Mouse (Mus musculus) embryonic facial prominence, embryonic 11.5 days (tissue): Measurements from ENCODE around the gene Scube3. TPM values are rescaled to one million over a fixed set of nuclear protein-coding genes. Genes with fewer than 3 reads are reported as not detected.

Experiments used
- ATAC-seq: fragments of 200-750 bp; cut with Nextera tagmentation; replicated peaks from 2 replicates; pipeline ENCODE4 v1.8.0; 2017; ENCODE audit warnings: low read depth; ENCODE audit not compliant: insufficient number of reproducible peaks, low FRiP score, low TSS enrichment
- DNase-seq: peaks from one replicate; pipeline ENCODE4 v3.0.0-alpha.2; 2015; ENCODE audit warnings: low spot score
- H3K27ac ChIP-seq: fragments of 300-500 bp; sonication (generic); replicated peaks from 2 replicates; pipeline ENCODE4 v1.5.1; 2014; ENCODE audit warnings: mild to moderate bottlenecking, low read depth, low read length, control low read depth
- H3K27me3 ChIP-seq: fragments of 300-500 bp; sonication (generic); 2 replicates; pipeline ENCODE4 v1.6.1; 2014; ENCODE audit warnings: mild to moderate bottlenecking, low read length, moderate library complexity, mixed read lengths; ENCODE audit not compliant: control insufficient read depth, insufficient read depth
- H3K36me3 ChIP-seq: fragments of 300-500 bp; sonication (generic); replicated peaks from 2 replicates; pipeline ENCODE4 v1.6.1; 2014; ENCODE audit warnings: low read depth, mild to moderate bottlenecking, low read length, moderate library complexity, mixed read lengths; ENCODE audit not compliant: control insufficient read depth, insufficient read depth
- H3K4me1 ChIP-seq: fragments of 300-500 bp; sonication (generic); 2 replicates; pipeline ENCODE4 v1.6.1; 2014; ENCODE audit warnings: low read length, mixed read lengths; ENCODE audit not compliant: control insufficient read depth, insufficient read depth
- H3K4me2 ChIP-seq: fragments of 300-500 bp; sonication (generic); 2 replicates; pipeline ENCODE4 v1.6.1; 2014; ENCODE audit warnings: low read depth, mild to moderate bottlenecking, control low read depth, low read length, moderate library complexity
- H3K4me3 ChIP-seq: fragments of 300-500 bp; sonication (generic); 2 replicates; pipeline ENCODE4 v1.5.1; 2014; ENCODE audit warnings: low read depth, low read length, control low read depth
- H3K9ac ChIP-seq: fragments of 300-500 bp; sonication (generic); replicated peaks from 2 replicates; pipeline ENCODE4 v1.6.1; 2014; ENCODE audit warnings: mild to moderate bottlenecking, control low read depth, low read length
- H3K9me3 ChIP-seq: fragments of 300-500 bp; sonication (generic); replicated peaks from 2 replicates; pipeline ENCODE4 v1.6.1; 2016; ENCODE audit warnings: mild to moderate bottlenecking, low read length, inconsistent platforms, mixed read lengths; ENCODE audit not compliant: control insufficient read depth
- WGBS: fragments of 180-500 bp; shearing (Covaris S2); extraction: QIAGEN DNeasy Blood & Tissue Kit; methylation state at CpG from one replicate; pipeline ENCODE4 v1.1.7; 2014; 5-methylcytosine and 5-hydroxymethylcytosine counted together
- polyA plus RNA-seq: library from polyadenylated mRNA; unstranded; fragments of >200 nt; fragmentation: Nextera tagmentation; extraction: Ambion mirVana; gene quantifications from 2 replicates; pipeline ENCODE4 v1.2.1, GENCODE M21; 2014

Gene Scube3
- 8.6 and 10.3 TPM in 2 replicates for polyA plus RNA-seq

- Histone ChIP-seq H3K4me3 (peak within 1 kb of the TSS; percentile 79), H3K27ac (peak within 1 kb of the TSS; percentile 95), H3K27me3 (peaks cover 2% of the 10 kb centered on the region; the same call in 1 of the 2 replicates), H3K9ac (peak within 1 kb of the TSS; percentile 87), H3K4me1 (peaks cover 34% of the 10 kb centered on the region), H3K9me3 (no peaks in the 10 kb centered on the region), H3K4me2 (peak within 1 kb of the TSS; percentile 97), H3K36me3 (no peaks in the 10 kb centered on the region)
- DNase-seq = peak; percentile 80
- peak; percentile 42; the same call in 1 of the 2 replicates for ATAC-seq
- under 1% methylated on average over 80 of the region's 97 CpGs for WGBS
These were observed at the start of gene Scube3 for GRCm38 (mm10) chr17:28141771-28142699. Gene Scube3 (plus strand): TSS chr17:28142141.

GRCm38 (mm10) chr17:28092297-28092696 is 49.6 kb upstream of the Scube3 start:
- DNase-seq (no peak), ATAC-seq (no peak)
- Histone ChIP-seq H3K27ac (no peak overlapping the region), H3K4me3 (no peak overlapping the region), H3K4me1 (peaks cover 2% of the 10 kb centered on the region; the same call in 1 of the 2 replicates), H3K4me2 (no peak overlapping the region), H3K27me3 (no peaks in the 10 kb centered on the region), H3K36me3 (no peaks in the 10 kb centered on the region), H3K9me3 (peaks cover 3% of the 10 kb centered on the region; the same call in 1 of the 2 replicates), H3K9ac (no peak overlapping the region)
- WGBS = 93% methylated on average over 2 of the region's 2 CpGs

- ATAC-seq (no peak), DNase-seq (no peak)
- Histone ChIP-seq H3K27me3 (no peaks in the 10 kb centered on the region), H3K4me3 (no peak overlapping the region), H3K36me3 (no peaks in the 10 kb centered on the region), H3K9me3 (peaks cover 3% of the 10 kb centered on the region; the same call in 1 of the 2 replicates), H3K9ac (no peak overlapping the region), H3K4me1 (no peaks in the 10 kb centered on the region), H3K4me2 (no peak overlapping the region), H3K27ac (no peak overlapping the region)
- 83% methylated on average over 3 of the region's 3 CpGs for WGBS
These were observed 48.1 kb upstream of the Scube3 start for GRCm38 (mm10) chr17:28093837-28094236.

- no peak for DNase-seq
- no peak overlapping the region for H3K9ac ChIP-seq
- H3K27ac ChIP-seq = no peak overlapping the region
- H3K27me3 ChIP-seq = no peaks in the 10 kb centered on the region
- 90% methylated on average over 10 of the region's 10 CpGs for WGBS
- ATAC-seq = no peak
- H3K4me2 ChIP-seq = no peak overlapping the region
- no peak overlapping the region for H3K4me3 ChIP-seq
- H3K4me1 ChIP-seq = no peaks in the 10 kb centered on the region
- no peaks in the 10 kb centered on the region for H3K36me3 ChIP-seq
- peaks cover 3% of the 10 kb centered on the region; the same call in 1 of the 2 replicates for H3K9me3 ChIP-seq
These were observed 45.5 kb upstream of the Scube3 start for GRCm38 (mm10) chr17:28096418-28096817.

- DNase-seq (no peak), ATAC-seq (no peak)
- no peak overlapping the region for H3K27ac ChIP-seq
- 90% methylated on average over 13 of the region's 13 CpGs for WGBS
- H3K27me3 ChIP-seq = no peaks in the 10 kb centered on the region
- no peak overlapping the region for H3K9ac ChIP-seq
- H3K4me2 ChIP-seq = no peak overlapping the region
- H3K4me1 ChIP-seq = no peaks in the 10 kb centered on the region; the same call in 1 of the 2 replicates
- H3K36me3 ChIP-seq = no peaks in the 10 kb centered on the region
- no peak overlapping the region for H3K4me3 ChIP-seq
- H3K9me3 ChIP-seq = peaks cover 3% of the 10 kb centered on the region; the same call in 1 of the 2 replicates
These were observed 44.6 kb upstream of the Scube3 start for GRCm38 (mm10) chr17:28097308-28097707.

- H3K27me3 ChIP-seq = no peaks in the 10 kb centered on the region
- H3K9ac ChIP-seq = no peak overlapping the region
- no peak overlapping the region for H3K27ac ChIP-seq
- ATAC-seq (no peak), DNase-seq (no peak)
- H3K36me3 ChIP-seq = no peaks in the 10 kb centered on the region
- H3K4me3 ChIP-seq = no peak overlapping the region
- 40% methylated on average over 3 of the region's 3 CpGs for WGBS
- no peaks in the 10 kb centered on the region; the same call in 1 of the 2 replicates for H3K4me1 ChIP-seq
- H3K4me2 ChIP-seq = no peak overlapping the region
- no peaks in the 10 kb centered on the region for H3K9me3 ChIP-seq
These were observed 42.9 kb upstream of the Scube3 start for GRCm38 (mm10) chr17:28099086-28099485.

GRCm38 (mm10) chr17:28100669-28101068 is 41.3 kb upstream of the Scube3 start:
- Histone ChIP-seq H3K27ac (no peak overlapping the region), H3K4me1 (no peaks in the 10 kb centered on the region; the same call in 1 of the 2 replicates), H3K27me3 (no peaks in the 10 kb centered on the region), H3K4me3 (no peak overlapping the region), H3K36me3 (no peaks in the 10 kb centered on the region), H3K9me3 (no peaks in the 10 kb centered on the region), H3K9ac (no peak overlapping the region), H3K4me2 (no peak overlapping the region)
- 67% methylated on average over 1 of the region's 1 CpGs for WGBS
- ATAC-seq (no peak), DNase-seq (no peak)
